Mouse (Mus musculus) CH12.LX (cell line): ENCODE data around the gene Rock2. TPM values are rescaled to one million over a fixed set of nuclear protein-coding genes. Genes with fewer than 3 reads are reported as not detected.

Experiments
- DNase-seq: peaks from one replicate; pipeline ENCODE4 v3.0.0-alpha.2; 2013; ENCODE audit errors: extremely low read depth
- H3K27ac ChIP-seq: 2 replicates; pipeline ENCODE4 v1.5.1; 2012; ENCODE audit warnings: low read depth, mild to moderate bottlenecking, control low read depth, moderate library complexity; ENCODE audit not compliant: insufficient read depth
- H3K27me3 ChIP-seq: replicated peaks from 2 replicates; pipeline ENCODE3; 2012; ENCODE audit warnings: inconsistent platforms
- H3K36me3 ChIP-seq, 2 experiments: replicated peaks in 1 of 2; 2 replicates each; pipeline versions ENCODE3 to v1.6.1; 2012; ENCODE audit warnings: inconsistent platforms in 1 of 2, low read length in 1 of 2, mild to moderate bottlenecking in 1 of 2, mixed read lengths in 1 of 2, moderate library complexity in 1 of 2; ENCODE audit not compliant: control insufficient read depth in 1 of 2, insufficient read depth in 1 of 2
- H3K4me1 ChIP-seq, 2 experiments: 2 replicates each; pipeline ENCODE4 v1.6.1; 2012; ENCODE audit warnings: inconsistent platforms in 1 of 2, moderate library complexity in 1 of 2; ENCODE audit not compliant: insufficient read depth in 2 of 2, control insufficient read depth in 1 of 2
- H3K4me2 ChIP-seq: 2 replicates; pipeline ENCODE4 v1.6.1; 2012; ENCODE audit warnings: low read depth, mild to moderate bottlenecking, control low read depth; ENCODE audit not compliant: poor library complexity, insufficient read depth, severe bottlenecking
- H3K4me3 ChIP-seq, 3 experiments: fragments of 150-350 bp in 1 of 3; sonication (generic) in 1 of 3; replicated peaks in 1 of 3; 2 replicates each; pipeline versions ENCODE3 to v1.5.1; 2011 to 2012; ENCODE audit warnings: low read depth in 2 of 3, low read length in 2 of 3, mild to moderate bottlenecking in 2 of 3, moderate library complexity in 2 of 3, control low read depth in 1 of 3, improper control_type of control experiment in 1 of 3, inconsistent platforms in 1 of 3, mixed read lengths in 1 of 3; ENCODE audit not compliant: poor library complexity in 1 of 3
- H3K79me2 ChIP-seq: replicated peaks from 2 replicates; pipeline ENCODE4 v1.6.1; 2012; ENCODE audit warnings: mild to moderate bottlenecking, moderate library complexity; ENCODE audit not compliant: control insufficient read depth, poor library complexity, insufficient read depth, severe bottlenecking; ENCODE audit errors: extremely low read depth
- H3K9ac ChIP-seq: 2 replicates; pipeline ENCODE4 v1.6.1; 2012; ENCODE audit warnings: low read depth, mild to moderate bottlenecking, control low read depth, moderate library complexity; ENCODE audit not compliant: insufficient read depth
- H3K9me3 ChIP-seq: replicated peaks from 2 replicates; pipeline ENCODE3; 2012; ENCODE audit warnings: low read length, inconsistent platforms, mixed read lengths
- BHLHE40 ChIP-seq: IDR thresholded peaks from 2 replicates; pipeline ENCODE4 v1.6.1; 2011; ENCODE audit warnings: mild to moderate bottlenecking, low read depth, low read length, improper control_type of control experiment
- CTCF ChIP-seq, 2 experiments: IDR thresholded peaks in 1 of 2; conservative IDR thresholded peaks in 1 of 2; 2 replicates each; pipeline ENCODE4 v1.5.1; 2011 to 2012; ENCODE audit warnings: low read depth in 2 of 2, low read length in 2 of 2, improper control_type of control experiment in 1 of 2, inconsistent platforms in 1 of 2, mild to moderate bottlenecking in 1 of 2, moderate library complexity in 1 of 2
- E2F4 ChIP-seq: IDR thresholded peaks from 2 replicates; pipeline ENCODE4 v1.6.1; 2011; ENCODE audit warnings: low read depth, low read length, improper control_type of control experiment; ENCODE audit not compliant: insufficient replicate concordance
- EP300 ChIP-seq: IDR thresholded peaks from 2 replicates; pipeline ENCODE4 v1.6.1; 2011; ENCODE audit warnings: low read length, improper control_type of control experiment
- ETS1 ChIP-seq: conservative IDR thresholded peaks from 2 replicates; pipeline ENCODE4 v1.6.1; 2012; ENCODE audit warnings: low read depth, mild to moderate bottlenecking, inconsistent platforms, low read length, improper control_type of control experiment, moderate library complexity
- JUN ChIP-seq: IDR thresholded peaks from 2 replicates; pipeline ENCODE4 v1.6.1; 2011; ENCODE audit warnings: low read depth, mild to moderate bottlenecking, low read length, improper control_type of control experiment, moderate library complexity; ENCODE audit not compliant: insufficient read depth
- JUND ChIP-seq: conservative IDR thresholded peaks from 2 replicates; pipeline ENCODE4 v1.6.1; 2011; ENCODE audit warnings: low read depth, low read length, improper control_type of control experiment
- MEF2A ChIP-seq: IDR thresholded peaks from 2 replicates; pipeline ENCODE4 v1.6.1; 2014; ENCODE audit warnings: low read depth, mild to moderate bottlenecking, inconsistent platforms, low read length, improper control_type of control experiment, borderline replicate concordance
- MXI1 ChIP-seq: IDR thresholded peaks from 2 replicates; pipeline ENCODE4 v1.6.1; 2011; ENCODE audit warnings: mild to moderate bottlenecking, low read depth, low read length, improper control_type of control experiment
- PAX5 ChIP-seq: IDR thresholded peaks from 2 replicates; pipeline ENCODE4 v1.6.1; 2012; ENCODE audit warnings: low read length, inconsistent platforms, mixed read lengths
- RAD21 ChIP-seq: IDR thresholded peaks from 2 replicates; pipeline ENCODE4 v1.6.1; 2011; ENCODE audit warnings: low read depth, mild to moderate bottlenecking, low read length, improper control_type of control experiment, moderate library complexity
- RCOR1 ChIP-seq: conservative IDR thresholded peaks from 2 replicates; pipeline ENCODE4 v1.6.1; 2012; ENCODE audit warnings: low read depth, mild to moderate bottlenecking, inconsistent platforms, low read length, improper control_type of control experiment
- SMC3 ChIP-seq: IDR thresholded peaks from 2 replicates; pipeline ENCODE4 v1.6.1; 2011; ENCODE audit warnings: low read depth, low read length, improper control_type of control experiment
- ZKSCAN1 ChIP-seq: IDR thresholded peaks from 2 replicates; pipeline ENCODE4 v1.6.1; 2012; ENCODE audit warnings: low read depth, inconsistent platforms, low read length, improper control_type of control experiment, borderline replicate concordance
- dilution Hi-C: fragments of 300-500 bp; cut with MboI; formaldehyde crosslinking; loops from 2 replicates; pipeline ENCODE4 v1.14.3; 2020; ENCODE audit warnings: low sequenced_read_pairs; ENCODE audit not compliant: extremely low pct_unique_long_range_greater_than_20kb, extremely low pct_ligation_motif_present
- in situ Hi-C: fragments of 300-500 bp; cut with MboI; formaldehyde crosslinking; loops from 3 replicates; pipeline ENCODE4 v1.14.3; 2019; ENCODE audit warnings: low sequenced_read_pairs, low pct_ligation_motif_present, low pct_unique_long_range_greater_than_20kb, mixed read lengths
- polyA plus RNA-seq: library from polyadenylated mRNA; unstranded; fragments of >175 nt; gene quantifications from 2 replicates; pipeline ENCODE4 v1.2.1, GENCODE M21; 2012; ENCODE audit warnings: low read depth; ENCODE audit not compliant: insufficient read length
- total RNA-seq, 2 experiments: library from RNA; depleted of rRNA; stranded (reverse); fragments of 300-350 nt in 1 of 2; fragments of >200 nt in 1 of 2; gene quantifications; 2 replicates each; pipeline ENCODE4 v1.2.3; 2012 to 2014

The Rock2 gene
- total and polyA plus RNA-seq, 3 experiments, result 39.1 to 49.9 (median 40.3) TPM

DNA sequence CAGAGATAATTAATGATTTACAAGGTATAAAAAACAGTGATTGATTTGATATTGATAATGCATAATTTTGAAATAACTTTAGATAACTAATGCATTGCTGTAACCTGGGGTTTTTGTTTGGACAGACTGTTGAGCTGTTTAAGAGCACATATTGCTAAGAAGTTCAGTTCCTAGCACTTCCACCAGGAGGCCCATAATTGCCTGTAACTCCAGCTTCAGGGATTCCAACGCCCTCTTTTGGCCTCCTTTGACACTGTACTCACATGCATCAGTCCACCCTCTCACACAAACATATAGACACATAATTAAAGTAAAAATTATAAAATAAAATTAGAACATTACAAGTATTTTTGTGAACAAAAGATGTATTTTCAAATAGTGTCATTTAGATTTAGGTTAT is 64.2 kb downstream of the Rock2 start:
- Histone ChIP-seq H3K27ac (no peak overlapping the region), H3K36me3 (peaks cover 39 to 70% of the 10 kb centered on the region in 2 experiments), H3K4me3 (no peak overlapping the region), H3K4me2 (no peak overlapping the region), H3K9me3 (no peaks in the 10 kb centered on the region), H3K4me1 (peaks cover 0 to 39% of the 10 kb centered on the region in 2 experiments; a peak in 2 of 4 replicates), H3K27me3 (no peaks in the 10 kb centered on the region), H3K79me2 (peaks cover 17% of the 10 kb centered on the region), H3K9ac (no peak overlapping the region)
- dilution Hi-C loops, result no loop called here
- DNase-seq, result peak; percentile 54
- in situ Hi-C loops, result no loop called here
- TF ChIP-seq CTCF (conservative IDR thresholded peaks at IDR 0.05 in 1 of 2, IDR thresholded peaks at IDR 0.05 in 1 of 2; ENCODE audit: low read depth in 2 of 2, low read length in 2 of 2) (peak; percentile 21 to 90; a peak in 3 of 4 replicates), RAD21 (peak; percentile 7), SMC3 (peak; percentile 42), MXI1 (no peak)

DNA sequence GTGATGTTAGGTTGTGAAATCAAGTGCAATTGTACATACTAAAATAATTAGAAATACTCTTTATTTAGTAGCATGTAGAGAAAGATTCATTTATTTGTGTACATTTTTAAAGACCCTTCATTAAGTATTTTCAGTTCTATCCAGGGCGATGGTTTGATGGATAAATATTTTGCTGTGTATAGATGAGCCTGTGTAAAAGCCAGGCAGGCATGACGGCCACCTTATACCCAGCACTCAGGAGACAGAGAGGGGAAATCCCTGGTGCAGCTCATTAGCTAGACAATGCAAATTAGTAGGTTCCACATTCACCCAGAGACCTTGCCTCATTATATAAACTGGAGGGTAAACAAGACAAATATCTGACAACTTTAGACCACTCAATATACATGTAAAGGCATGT is 68.7 kb downstream of the Rock2 start:
- in situ Hi-C loops (no loop called here), dilution Hi-C loops (no loop called here)
- Histone ChIP-seq H3K9me3 (no peaks in the 10 kb centered on the region), H3K27ac (0 out of 2 replicates have a peak overlapping the region, but pooled peaks have one; percentile 52), H3K4me1 (peaks cover 0 to 45% of the 10 kb centered on the region in 2 experiments; a peak in 2 of 4 replicates), H3K36me3 (peaks cover 34 to 65% of the 10 kb centered on the region in 2 experiments), H3K27me3 (no peaks in the 10 kb centered on the region), H3K4me2 (no peak overlapping the region), H3K4me3 (no peak overlapping the region), H3K79me2 (peaks cover 15% of the 10 kb centered on the region), H3K9ac (no peak overlapping the region)
- peak; percentile 79 for DNase-seq
- TF ChIP-seq SMC3 (peak; percentile 2; the same call in 1 of the 2 replicates), ZKSCAN1 (no peak), JUND (peak; percentile 30; the same call in 1 of the 2 replicates), JUN (peak; percentile 3; the same call in 1 of the 2 replicates), PAX5 (peak; percentile 75; the same call in 1 of the 2 replicates), EP300 (peak; percentile 53; the same call in 1 of the 2 replicates), RAD21 (no peak), ETS1 (0 out of 2 replicates have a peak, but pooled peaks have one; percentile 15), E2F4 (0 out of 2 replicates have a peak, but pooled peaks have one; percentile 16), CTCF (conservative IDR thresholded peaks at IDR 0.05 in 1 of 2, IDR thresholded peaks at IDR 0.05 in 1 of 2; ENCODE audit: low read depth in 2 of 2, low read length in 2 of 2) (no peak), MEF2A (peak; percentile 49; the same call in 1 of the 2 replicates), BHLHE40 (0 out of 2 replicates have a peak, but pooled peaks have one; percentile 29), RCOR1 (no peak)
